Mouse (Mus musculus) forebrain, embryonic 12.5 days (tissue): ENCODE measurements around the gene Crhr1. TPM values are rescaled to one million over a fixed set of nuclear protein-coding genes. Genes with fewer than 3 reads are reported as not detected.
"Not testable (repeated sequence)": the region's sequence is repeated elsewhere in the genome, so short reads cannot be mapped to it uniquely, and the experiment has no call there.

Experiments used
- ATAC-seq: fragments of 200-750 bp; cut with Nextera tagmentation; 2 replicates; pipeline ENCODE4 v1.8.0; 2017; ENCODE audit warnings: moderate TSS enrichment; ENCODE audit not compliant: low FRiP score
- H3K27ac ChIP-seq: fragments of 300-500 bp; sonication (generic); 2 replicates; pipeline ENCODE4 v1.5.1; 2016; ENCODE audit warnings: mild to moderate bottlenecking
- H3K27me3 ChIP-seq: fragments of 300-500 bp; sonication (generic); 2 replicates; pipeline ENCODE4 v1.6.1; 2016; ENCODE audit warnings: mild to moderate bottlenecking
- H3K36me3 ChIP-seq: fragments of 300-500 bp; sonication (generic); replicated peaks from 2 replicates; pipeline ENCODE4 v1.6.1; 2016; ENCODE audit warnings: mild to moderate bottlenecking
- H3K4me1 ChIP-seq: fragments of 300-500 bp; sonication (generic); 2 replicates; pipeline ENCODE4 v1.6.1; 2016
- H3K4me2 ChIP-seq: fragments of 300-500 bp; sonication (generic); 2 replicates; pipeline ENCODE4 v1.6.1; 2016; ENCODE audit warnings: mild to moderate bottlenecking, moderate library complexity
- H3K4me3 ChIP-seq: fragments of 300-500 bp; sonication (generic); replicated peaks from 2 replicates; pipeline ENCODE4 v1.5.1; 2016; ENCODE audit warnings: mild to moderate bottlenecking
- H3K9ac ChIP-seq: fragments of 300-500 bp; sonication (generic); 2 replicates; pipeline ENCODE4 v1.6.1; 2016; ENCODE audit warnings: mild to moderate bottlenecking
- H3K9me3 ChIP-seq: fragments of 300-500 bp; sonication (generic); 2 replicates; pipeline ENCODE4 v1.6.1; 2016
- WGBS: fragments of 180-500 bp; shearing (Covaris S2); methylation state at CpG from one replicate; pipeline ENCODE4 v1.1.7; 2016; 5-methylcytosine and 5-hydroxymethylcytosine counted together
- polyA plus RNA-seq: library from polyadenylated mRNA; unstranded; fragments of >200 nt; fragmentation: Nextera tagmentation; extraction: Ambion mirVana; gene quantifications from 2 replicates; pipeline ENCODE4 v1.2.1, GENCODE M21; 2016

The Crhr1 gene
- polyA plus RNA-seq, 1 experiment from 2014 or later: 0.56 TPM

GRCm38 (mm10) chr11:104211251-104211650 lies 78.6 kb downstream of the Crhr1 start:
- Histone ChIP-seq H3K9me3 (no peaks in the 10 kb centered on the region), H3K27ac (no peak overlapping the region), H3K4me1 (no peaks in the 10 kb centered on the region), H3K27me3 (peaks cover 6% of the 10 kb centered on the region; the same call in 1 of the 2 replicates), H3K4me2 (no peak overlapping the region), H3K4me3 (no peak overlapping the region), H3K9ac (no peak overlapping the region), H3K36me3 (no peaks in the 10 kb centered on the region)
- 84% methylated on average over 6 of the region's 6 CpGs for WGBS
- ATAC-seq: no peak

- not testable (repeated sequence) for H3K27ac ChIP-seq, H3K36me3 ChIP-seq, H3K9me3 ChIP-seq, H3K27me3 ChIP-seq, H3K9ac ChIP-seq, ATAC-seq, H3K4me3 ChIP-seq, H3K4me1 ChIP-seq, H3K4me2 ChIP-seq
- WGBS: 95% methylated on average over 5 of the region's 5 CpGs
Observed at GRCm38 (mm10) chr11:104214128-104214527, 81.5 kb downstream of the Crhr1 start.

- 77% methylated on average over 3 of the region's 3 CpGs for WGBS
- H3K27me3 ChIP-seq: peaks cover 3% of the 10 kb centered on the region; the same call in 1 of the 2 replicates
Observed at GRCm38 (mm10) chr11:104218075-104218474, 85.4 kb downstream of the Crhr1 start.

GRCm38 (mm10) chr11:104220291-104220690 lies 87.6 kb downstream of the Crhr1 start:
- WGBS: 92% methylated on average over 4 of the region's 4 CpGs
- no peak overlapping the region for H3K27ac ChIP-seq
- H3K27me3 ChIP-seq: peaks cover 4% of the 10 kb centered on the region; the same call in 1 of the 2 replicates
- H3K9ac ChIP-seq: no peak overlapping the region
- H3K4me3 ChIP-seq: no peak overlapping the region
- no peaks in the 10 kb centered on the region for H3K4me1 ChIP-seq
- no peaks in the 10 kb centered on the region for H3K36me3 ChIP-seq
- no peak overlapping the region for H3K4me2 ChIP-seq
- ATAC-seq: no peak
- no peaks in the 10 kb centered on the region for H3K9me3 ChIP-seq

More at GRCm38 (mm10) chr11:104218075-104218474, 85.4 kb downstream of the Crhr1 start:
- no peaks in the 10 kb centered on the region for H3K4me1 ChIP-seq
- no peak overlapping the region for H3K4me3 ChIP-seq
- no peak overlapping the region for H3K9ac ChIP-seq
- H3K4me2 ChIP-seq: no peak overlapping the region
- H3K36me3 ChIP-seq: no peaks in the 10 kb centered on the region
- no peak overlapping the region for H3K27ac ChIP-seq
- H3K9me3 ChIP-seq: no peaks in the 10 kb centered on the region
- ATAC-seq: no peak

GRCm38 (mm10) chr11:104221751-104222150 lies 89.1 kb downstream of the Crhr1 start:
- no peak overlapping the region for H3K27ac ChIP-seq
- no peak for ATAC-seq
- no peak overlapping the region for H3K4me2 ChIP-seq
- H3K4me3 ChIP-seq: no peak overlapping the region
- H3K27me3 ChIP-seq: peaks cover 8% of the 10 kb centered on the region; the same call in 1 of the 2 replicates
- 73% methylated on average over 5 of the region's 5 CpGs for WGBS
- no peak overlapping the region for H3K9ac ChIP-seq
- H3K36me3 ChIP-seq: no peaks in the 10 kb centered on the region
- no peaks in the 10 kb centered on the region for H3K4me1 ChIP-seq
- H3K9me3 ChIP-seq: no peaks in the 10 kb centered on the region

- no peaks in the 10 kb centered on the region for H3K9me3 ChIP-seq
- no peak for ATAC-seq
- WGBS: 82% methylated on average over 9 of the region's 9 CpGs
- no peak overlapping the region for H3K4me3 ChIP-seq
- H3K9ac ChIP-seq: no peak overlapping the region
- no peaks in the 10 kb centered on the region for H3K36me3 ChIP-seq
- no peak overlapping the region for H3K4me2 ChIP-seq
- no peak overlapping the region for H3K27ac ChIP-seq
- H3K27me3 ChIP-seq: peaks cover 8% of the 10 kb centered on the region; the same call in 1 of the 2 replicates
- H3K4me1 ChIP-seq: no peaks in the 10 kb centered on the region
Observed at GRCm38 (mm10) chr11:104223301-104223700, 90.6 kb downstream of the Crhr1 start.

Other genes with a start within 250 kb of the Crhr1 start
- gene Nsf, start 178.8 kb upstream of the Crhr1 start, polyA plus RNA-seq: 69.1 and 78.0 TPM in 2 replicates
- 134 and 141 TPM in 2 replicates for gene Arf2, start 166.1 kb upstream of the Crhr1 start, polyA plus RNA-seq
- not detected in 2 replicates for gene Sppl2c, start 53.5 kb downstream of the Crhr1 start, polyA plus RNA-seq
- 115 and 134 TPM in 2 replicates for gene Mapt, start 98.5 kb downstream of the Crhr1 start, polyA plus RNA-seq